Mouse (Mus musculus) E14TG2a.4 (cell line): ENCODE measurements around the gene Nubpl.

ENCODE experiments used
- CTCF ChIP-seq: conservative IDR thresholded peaks from 2 replicates; pipeline ENCODE4 v1.5.1; 2014; ENCODE audit warnings: low read length
- POU5F1 ChIP-seq: IDR thresholded peaks from 2 replicates; pipeline ENCODE4 v1.6.1; 2014; ENCODE audit warnings: low read length, borderline replicate concordance

- TF ChIP-seq CTCF (no peak), POU5F1 (no peak)
These were observed at the start of gene Nubpl for GRCm38 (mm10) chr12:52097650-52098070.
